Mouse (Mus musculus) yolk sac, embryonic 10.5 days (tissue): ENCODE results near the gene 2010003K11Rik.

ENCODE experiments used
- DNase-seq: peaks from one replicate; pipeline ENCODE4 v3.0.0-alpha.2; 2017; ENCODE audit warnings: low spot score

The 2010003K11Rik gene

DNA sequence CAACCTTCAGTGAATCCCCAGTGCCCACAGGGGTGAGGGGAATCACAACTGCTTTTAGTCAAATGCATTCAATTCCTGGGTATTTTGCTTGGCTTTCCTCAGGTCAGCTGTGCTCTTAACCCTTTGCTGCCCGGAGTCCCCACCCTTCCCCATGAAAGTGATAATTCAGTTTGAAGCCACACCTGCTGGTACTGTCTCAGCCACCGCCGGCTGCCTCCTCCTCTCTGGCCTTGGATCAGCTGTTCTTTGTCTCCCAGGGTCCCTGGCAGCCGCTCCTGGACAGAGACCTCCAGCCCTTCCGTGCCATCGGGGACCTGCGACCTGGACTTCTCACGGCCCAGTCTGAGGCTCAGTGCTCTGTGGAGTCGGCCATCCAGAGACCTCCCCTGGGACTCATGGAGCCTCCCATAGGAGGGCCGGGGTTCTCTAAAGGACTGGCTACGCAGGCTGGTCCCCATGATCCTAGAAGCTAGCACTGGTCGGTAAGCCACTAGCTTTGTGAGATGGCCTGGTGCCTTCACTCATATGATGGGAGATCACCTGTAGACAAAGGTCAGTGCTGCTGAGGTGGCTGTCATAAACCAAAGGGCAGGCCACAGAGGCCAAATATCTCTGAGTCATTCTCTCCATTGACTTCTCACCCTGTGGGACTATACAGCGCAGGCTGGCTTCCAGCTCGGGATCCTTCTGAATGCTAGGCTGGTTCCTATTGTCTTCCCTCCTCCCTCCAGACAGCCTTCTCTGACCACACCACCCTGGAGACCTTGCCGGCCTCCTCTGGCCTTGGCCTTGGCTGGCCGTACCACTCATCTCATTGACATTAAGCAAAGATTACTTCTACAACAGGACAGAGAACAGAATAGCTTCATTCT, at the start of gene 2010003K11Rik:
Gene 2010003K11Rik, minus strand, starts transcription at position 522 of the 872 bp plus-strand sequence.
- DNase-seq = peak; percentile 64

DNA sequence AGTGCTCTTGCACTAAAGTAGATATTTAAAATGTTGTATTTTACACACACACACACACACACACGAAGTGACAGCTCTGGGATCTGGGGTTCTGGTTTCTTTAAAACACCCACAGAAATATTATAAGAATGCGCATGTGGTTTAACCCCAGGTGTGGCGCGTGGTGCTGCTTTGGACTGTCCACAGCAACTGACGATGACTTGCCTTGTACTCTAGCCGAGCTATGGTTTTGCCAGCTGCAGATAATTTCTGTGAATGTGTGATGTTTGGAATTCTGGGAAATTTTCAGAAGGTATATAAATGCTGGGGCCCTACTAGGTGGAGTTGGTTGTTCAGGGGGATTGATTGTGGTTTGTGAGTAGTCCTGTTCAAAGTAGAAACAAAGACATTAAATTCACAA, 49.4 kb upstream of the 2010003K11Rik start:
- DNase-seq = no peak

DNA sequence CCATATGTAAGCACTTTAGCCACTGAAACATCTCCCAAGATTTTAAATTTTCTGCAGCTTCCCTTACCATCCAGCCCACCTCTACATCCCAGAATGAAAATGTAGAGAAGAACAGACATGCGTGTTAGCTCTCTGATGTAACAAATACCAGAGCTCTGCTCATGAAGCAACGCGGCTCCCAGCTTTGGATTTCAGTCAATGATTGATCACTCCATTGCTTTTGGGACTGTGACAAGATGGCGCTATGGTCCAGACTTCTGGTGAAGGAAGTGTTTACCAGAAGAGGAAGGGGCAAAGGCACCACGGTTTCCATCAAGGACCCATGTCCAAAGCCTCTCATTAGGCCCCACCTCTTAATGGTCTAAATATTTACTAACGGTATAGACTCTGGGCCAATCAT, 47.5 kb upstream of the 2010003K11Rik start:
- peak; percentile 31 for DNase-seq

DNA sequence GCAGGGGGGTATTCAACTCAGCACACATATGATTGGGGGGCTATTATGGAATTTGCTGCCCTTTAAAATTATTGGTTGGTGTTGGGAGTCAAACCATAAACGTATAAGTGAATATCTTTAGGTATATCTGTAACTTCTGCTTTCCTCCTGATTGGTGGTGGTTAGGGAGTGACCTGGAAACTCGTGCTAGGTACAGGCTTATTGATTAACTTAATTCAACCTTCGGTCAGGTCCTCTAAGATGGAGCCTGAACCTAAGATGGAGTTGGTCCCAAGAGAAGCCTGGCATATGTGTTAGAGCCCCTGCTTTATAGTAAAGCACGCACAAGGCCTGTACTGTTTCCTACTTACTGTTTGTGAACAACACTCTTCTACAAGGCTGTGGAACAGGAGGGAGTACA, 46.7 kb upstream of the 2010003K11Rik start:
- no peak for DNase-seq

DNA sequence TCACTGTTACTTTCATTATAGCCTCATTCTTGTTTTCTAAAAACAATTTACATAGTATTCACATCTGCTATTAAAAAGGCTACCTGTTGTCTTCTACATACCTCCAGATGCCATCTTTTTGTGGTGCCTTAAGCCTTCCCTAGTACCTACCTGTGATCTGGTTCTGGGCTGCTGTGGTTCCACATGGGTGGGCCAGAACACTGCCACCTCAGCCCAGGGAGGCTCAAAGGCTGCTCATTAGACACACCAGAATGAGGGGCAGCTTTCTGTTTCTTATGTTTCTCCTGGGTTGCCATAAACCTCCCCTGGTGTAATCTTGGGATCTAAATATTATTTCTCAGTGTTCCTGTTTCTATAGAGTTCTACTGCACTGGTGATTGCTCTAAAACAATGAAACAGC, 43.7 kb upstream of the 2010003K11Rik start:
- no peak for DNase-seq

DNA sequence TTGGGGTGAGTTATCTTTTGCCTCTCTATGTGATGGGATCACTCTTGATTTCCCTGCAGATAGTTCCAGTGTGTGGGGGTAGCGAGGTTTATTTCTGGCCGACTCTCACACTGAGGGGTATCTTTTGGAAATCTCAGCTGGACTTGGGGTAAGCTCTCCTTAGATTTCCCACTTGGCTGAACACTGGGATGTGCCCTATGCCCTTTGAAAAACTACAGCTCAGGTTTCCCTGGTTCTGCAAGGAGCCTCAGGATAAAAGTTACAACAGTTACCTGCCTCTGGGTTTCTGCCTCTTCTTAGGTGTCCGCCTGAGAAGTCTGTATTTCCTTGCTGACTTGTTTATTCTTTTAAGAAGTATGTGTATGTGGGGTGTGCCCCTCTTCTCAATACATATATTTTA, 42.6 kb upstream of the 2010003K11Rik start:
- DNase-seq = no peak

DNA sequence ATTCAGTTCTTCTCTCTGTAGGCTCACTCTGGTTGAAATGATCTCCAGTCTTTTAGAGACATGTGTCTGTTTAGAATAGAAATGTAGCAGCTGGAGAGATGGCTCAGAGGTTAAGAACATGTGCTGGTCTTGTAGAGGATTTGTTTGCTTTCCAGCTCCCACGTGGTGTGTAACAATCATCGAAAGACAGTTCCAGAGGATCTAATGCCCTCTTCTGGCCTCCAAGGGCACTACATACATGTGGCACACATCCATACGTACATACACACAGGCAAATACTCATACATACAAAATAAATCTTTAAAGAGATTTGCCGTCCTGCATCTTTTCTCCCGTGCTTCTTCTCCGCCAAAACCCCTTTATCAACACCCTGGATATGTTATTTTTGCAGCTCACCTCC, 41.9 kb upstream of the 2010003K11Rik start:
- DNase-seq = no peak

DNA sequence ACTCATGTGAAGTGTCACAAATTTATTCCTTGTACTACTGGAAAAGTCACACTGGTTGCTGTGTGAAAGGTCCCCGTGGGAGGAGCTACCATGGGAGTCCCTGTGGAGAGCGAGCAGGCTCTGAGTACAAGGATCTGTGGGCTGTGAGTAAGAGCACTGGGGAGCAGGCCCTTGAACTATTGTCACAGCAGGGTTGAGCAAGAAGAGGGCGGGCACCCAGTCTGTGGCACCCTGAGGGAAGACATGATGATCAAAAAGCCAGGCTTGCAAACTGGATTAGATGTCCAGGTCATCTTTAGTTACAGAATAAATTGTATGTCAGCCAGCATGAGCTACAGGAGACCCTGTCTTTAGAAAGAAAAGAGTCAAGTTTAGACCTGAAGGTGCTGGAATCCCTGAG, 38.2 kb upstream of the 2010003K11Rik start:
- DNase-seq = no peak

DNA sequence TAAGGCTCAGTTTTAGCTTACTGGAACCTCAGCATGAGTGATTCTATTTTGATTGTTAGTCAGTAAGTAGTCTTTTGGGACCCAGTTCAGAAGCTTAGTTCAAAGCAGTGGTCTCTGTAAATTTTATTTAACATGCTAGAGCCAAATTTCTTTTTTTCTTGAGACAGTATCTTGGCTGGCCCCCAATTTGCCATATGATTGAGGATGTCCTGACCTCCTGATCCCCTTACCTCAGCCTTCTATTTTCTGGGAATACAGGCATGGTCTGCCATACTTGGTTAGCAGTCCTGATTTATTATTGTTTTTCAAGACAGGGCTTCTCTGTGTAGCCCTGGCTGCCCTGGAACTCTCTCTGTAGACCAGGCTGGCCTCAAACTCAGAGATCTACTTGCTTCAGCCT, 37.5 kb upstream of the 2010003K11Rik start:
- no peak for DNase-seq

DNA sequence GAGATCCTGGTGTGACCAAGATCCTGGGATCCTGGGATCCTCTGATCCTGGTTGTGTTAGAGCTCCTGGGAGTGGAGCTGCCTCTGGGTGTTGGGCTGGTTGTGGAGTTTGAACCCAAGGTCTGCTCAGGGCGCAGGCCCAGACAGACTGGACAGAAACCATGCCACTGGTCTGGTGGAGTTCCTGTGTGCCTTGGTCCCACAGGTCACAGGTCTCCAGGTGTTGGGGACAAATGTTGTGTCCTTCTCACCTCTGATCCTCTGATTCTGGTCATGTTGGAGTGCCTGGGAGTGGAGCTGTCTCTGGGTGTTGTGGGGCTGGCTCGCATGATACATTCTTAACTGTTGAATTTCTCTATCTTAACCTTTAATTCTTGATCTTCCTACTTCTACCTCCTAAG, 36.3 kb upstream of the 2010003K11Rik start:
- DNase-seq = no peak

DNA sequence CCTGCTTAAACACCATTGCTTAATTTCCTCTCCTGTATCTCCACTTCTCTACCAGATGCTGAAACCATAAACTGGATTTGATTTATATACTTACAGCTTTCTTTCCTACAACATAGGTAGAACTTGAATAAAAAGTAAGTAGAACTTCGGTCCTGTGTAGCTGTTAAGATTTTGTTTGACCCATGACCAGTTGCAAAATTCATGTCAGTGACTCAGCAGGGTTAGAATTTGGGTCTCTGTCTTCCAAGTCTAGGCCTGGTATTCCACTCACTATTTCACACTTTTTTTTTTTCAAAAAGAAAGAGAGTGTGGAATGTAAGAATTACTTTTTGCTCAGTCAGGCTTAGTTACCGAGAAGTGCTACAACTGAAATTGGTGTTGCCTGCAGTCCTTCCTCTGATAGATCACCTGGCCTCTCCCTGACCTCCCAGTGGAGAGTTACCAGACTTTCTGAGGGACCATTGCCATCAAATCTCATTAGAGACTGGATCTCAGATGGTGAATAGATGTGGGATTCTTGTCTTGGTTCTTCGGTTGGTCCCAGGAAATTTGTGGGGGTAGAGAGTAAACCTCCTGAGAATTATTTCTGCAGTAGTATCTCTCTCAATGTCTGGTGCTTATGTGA, 23.2 kb upstream of the 2010003K11Rik start:
- DNase-seq = no peak

DNA sequence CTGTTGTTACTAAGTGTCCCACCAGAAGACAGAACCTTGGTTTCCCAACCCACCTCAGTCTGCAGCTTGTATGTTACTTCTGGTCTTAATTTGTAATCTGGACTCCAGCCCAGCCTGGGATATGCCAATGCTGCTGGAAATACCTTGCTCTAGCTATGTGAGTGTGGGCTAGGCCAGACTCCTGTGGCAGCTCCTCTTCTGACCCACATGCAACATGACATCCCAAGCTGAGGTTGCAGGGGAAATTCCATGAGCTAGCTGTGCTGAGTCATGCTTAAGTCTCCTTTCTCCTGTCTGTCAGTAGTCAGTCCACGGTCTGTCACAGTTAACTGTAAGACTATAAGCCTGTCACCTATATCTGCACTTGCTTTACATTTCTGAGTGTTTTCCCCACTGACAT, 19.1 kb upstream of the 2010003K11Rik start:
- DNase-seq = no peak

DNA sequence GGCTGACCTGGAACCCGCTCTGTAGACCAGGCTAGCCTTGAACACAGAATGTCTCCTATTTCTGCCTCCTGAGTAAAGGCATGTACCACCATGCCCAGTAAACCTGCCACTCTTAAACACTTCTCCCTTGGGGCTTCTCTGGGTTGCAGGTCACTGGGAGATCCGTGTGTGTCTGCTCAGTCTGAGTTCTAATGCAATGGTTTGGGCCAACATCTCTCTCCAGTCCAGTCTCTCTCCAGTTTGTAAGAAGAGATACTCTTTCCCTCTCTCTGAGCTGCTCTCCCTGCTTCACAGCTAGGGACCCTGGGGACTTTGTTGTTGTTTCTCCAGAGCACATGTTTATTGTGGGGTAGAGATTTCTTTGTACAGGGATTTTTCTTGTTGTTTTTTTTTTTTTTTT, 17.9 kb upstream of the 2010003K11Rik start:
- no peak for DNase-seq

DNA sequence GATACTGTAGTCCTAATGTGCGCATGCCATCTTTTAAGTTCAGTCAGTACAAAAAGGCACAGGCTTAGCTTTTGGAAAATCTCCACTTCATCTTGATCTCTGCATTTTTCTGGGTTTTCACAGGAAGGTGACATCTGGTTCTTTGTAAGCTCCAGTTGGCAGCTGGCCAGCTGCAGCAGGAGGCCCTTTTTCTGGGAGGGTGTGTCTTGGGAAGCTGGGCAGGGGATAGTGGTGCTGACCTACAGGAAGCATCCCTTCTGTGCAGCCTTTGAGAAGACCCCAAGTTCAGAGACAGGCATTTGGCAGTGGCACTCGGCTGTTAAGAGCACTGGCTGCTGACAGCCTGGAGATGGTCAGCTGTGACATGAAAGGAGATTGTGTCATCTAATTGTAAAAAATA, 17.4 kb upstream of the 2010003K11Rik start:
- no peak for DNase-seq

DNA sequence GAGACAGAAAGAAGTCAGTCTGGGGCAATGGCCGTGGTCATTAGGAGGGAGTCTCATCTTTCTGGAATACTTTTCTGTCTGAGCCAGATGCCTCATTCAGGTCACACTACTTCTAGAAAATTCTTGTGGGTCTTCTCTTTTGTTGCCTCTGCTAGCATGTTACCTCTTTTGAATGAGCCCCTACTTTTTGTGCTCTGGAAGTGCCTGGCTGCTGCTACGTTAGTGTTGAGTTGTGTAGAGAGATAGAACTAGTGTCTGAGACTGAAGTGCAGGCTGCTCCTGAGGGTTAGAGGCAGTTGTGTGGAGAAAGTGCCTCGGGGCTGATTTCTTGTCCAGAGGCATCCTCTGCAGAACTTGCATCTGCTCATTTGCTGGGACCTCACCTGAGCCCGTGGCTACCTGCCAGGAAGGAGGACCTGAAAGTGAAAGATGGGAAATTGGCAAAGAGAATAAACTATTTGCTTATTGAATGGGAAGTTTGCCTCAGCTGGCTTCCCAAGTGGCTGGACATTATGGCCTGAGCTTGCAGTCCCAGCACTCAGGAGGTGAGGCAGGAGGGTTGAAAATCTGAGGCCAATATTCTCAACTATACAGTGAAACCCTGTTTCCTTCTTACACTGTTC, 15.0 kb upstream of the 2010003K11Rik start:
- no peak for DNase-seq

DNA sequence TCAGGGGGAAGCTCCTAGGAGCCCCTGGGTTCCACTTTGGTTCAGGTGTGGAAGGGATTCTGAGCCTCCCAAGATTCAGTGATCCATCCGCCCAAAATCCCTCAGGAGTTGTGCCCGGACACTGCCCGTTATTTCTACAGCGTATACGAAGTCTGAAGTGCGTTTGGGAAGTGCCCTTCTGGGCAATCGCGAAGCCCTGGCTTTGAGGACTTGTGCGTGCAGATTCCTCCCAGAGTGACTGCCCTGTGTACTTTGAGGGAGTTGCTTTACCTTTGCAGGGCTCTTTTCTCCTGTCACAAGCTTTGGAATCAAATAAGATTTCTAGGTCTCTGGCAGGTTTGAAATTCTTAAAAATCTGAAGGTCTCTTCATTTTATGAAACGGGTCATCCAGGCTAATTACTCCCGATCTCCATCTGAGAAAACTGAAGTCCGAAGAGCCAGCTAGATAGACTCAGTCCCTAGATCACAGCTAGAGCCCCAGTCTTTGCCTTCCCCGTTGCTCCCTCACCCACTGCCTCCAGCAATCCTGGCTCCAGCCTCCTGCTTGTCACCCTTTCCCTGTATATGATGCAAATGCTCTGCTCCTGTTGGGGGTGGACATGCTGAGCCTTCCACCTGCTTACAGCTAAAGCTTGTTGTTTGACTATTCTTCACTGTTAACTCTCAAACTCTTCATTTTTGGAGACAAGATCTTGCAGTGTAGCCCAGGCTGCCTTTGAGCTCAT, 12.9 kb upstream of the 2010003K11Rik start:
- DNase-seq = no peak

DNA sequence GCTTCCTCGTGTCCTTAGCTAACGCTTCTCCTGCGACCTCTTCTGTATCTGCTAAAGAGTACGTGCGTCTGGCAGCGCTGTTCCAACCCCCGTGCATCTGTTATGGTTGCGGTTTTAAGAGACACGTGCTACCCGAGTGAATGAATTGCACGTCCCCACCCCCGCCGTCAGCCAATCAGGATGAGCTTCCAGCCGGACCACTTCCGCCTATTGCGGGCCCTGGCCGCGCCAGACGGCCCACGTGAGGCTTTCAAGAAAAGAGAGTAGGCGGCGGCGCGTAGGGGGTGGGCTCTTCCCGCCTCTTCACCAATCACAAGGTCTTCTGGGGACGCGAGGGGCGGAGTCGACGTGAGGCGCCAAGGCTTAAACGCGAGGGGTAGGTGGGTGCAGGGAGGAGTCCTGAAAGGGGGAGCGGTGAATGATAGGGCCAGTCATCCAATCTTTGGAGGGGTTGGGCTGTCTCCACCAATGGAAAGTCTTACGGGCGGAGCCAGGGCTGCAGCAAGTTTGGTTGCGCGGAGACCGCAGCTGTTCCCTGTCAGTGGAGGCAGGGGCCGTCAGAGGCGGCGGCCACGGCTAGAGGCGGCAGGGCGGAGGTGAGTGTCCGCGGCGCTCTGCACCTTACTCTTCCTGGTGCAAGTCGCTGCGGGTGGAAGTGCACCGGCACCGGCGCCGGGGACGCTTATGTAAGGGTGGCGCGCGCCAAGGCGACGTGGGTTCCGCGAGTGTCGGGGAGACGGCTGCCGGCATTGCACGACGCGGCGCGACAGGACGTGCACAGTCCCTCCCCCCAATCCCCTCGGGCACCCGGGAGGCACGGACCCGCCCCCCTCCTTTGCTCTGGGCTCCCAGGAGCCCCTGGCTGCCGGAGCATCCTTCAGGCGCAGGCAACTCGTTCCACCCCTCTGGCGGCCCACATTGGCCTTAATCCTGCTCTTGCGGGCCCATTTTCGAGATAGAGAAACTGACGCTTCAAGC, 11.9 kb upstream of the 2010003K11Rik start, which contains the start of gene Pcx:
Gene Pcx, plus strand, starts transcription at position 487 of the 978 bp plus-strand sequence.
- peak; percentile 100 for DNase-seq

DNA sequence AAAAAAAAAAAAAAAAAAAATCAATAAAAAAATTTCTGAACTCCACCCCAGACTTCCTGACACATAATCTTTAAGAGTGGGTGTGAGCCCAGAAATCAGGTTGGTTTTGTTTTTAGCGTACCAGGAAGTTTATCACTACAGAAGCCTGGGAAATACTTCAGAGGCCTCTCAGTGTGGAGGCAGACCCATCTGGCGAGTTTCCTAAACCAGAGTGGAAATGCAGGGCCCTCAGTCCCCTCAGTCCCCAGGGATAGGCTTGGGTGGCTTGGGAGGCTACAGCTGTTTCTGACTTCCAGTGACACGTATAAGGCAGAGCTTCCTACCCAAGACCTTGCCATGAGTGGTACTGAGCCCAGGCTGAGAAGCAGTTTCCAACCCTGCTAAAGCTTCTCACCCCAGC, 9.4 kb upstream of the 2010003K11Rik start:
- no peak for DNase-seq

DNA sequence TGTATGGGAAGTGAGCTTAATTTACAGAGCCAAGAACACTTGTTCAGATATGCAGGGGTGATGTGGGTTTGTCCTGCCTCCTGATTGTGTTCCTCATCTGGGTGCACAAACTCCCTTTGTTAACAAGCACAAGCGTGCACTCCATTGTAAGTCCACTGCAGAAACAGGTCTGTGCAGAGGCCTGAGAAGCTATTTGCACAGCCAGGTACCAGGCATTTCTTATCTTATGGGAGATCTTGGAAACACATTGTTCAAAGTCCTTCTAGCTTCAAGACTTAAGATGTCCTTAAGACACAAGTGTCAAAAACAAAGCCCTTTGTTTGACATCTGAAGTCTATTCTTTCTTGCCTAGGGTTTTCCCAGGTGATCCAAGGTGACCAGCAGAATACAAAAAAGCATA, 6.4 kb upstream of the 2010003K11Rik start:
- DNase-seq = no peak

DNA sequence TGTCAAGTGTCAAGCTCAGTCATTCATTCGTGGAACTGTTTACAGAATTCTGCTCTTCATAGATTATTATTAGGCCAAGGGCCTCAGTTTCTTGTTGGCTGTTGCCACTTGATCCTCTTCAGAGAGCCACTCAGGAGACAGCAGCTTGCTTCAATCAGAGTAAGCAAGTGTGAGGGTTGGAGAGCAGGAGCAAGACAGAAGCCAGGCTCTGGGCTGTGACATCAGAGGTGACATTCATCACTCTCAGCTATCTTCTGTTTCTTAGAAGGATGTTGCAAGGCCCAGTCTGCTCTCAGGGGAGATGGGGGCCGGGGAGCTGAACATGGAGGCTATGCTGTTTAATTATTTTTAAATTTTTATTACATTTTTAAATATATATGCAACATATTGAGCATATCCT, 4.3 kb upstream of the 2010003K11Rik start:
- DNase-seq = no peak
